Mouse (Mus musculus) stomach, embryonic 16.5 days (tissue): ENCODE measurements at regions not wholly inside any gene's neighbourhood (a gene's known extent, or its start where the extent isn't known, plus 50 kb on each side); places are given as distances from the start of the nearest gene placed in this dataset.

Experiments
- ATAC-seq: fragments of 200-750 bp; cut with Nextera tagmentation; 2 replicates; pipeline ENCODE4 v1.8.0; 2017; ENCODE audit warnings: moderate number of reproducible peaks, moderate TSS enrichment; ENCODE audit not compliant: insufficient read depth, low FRiP score
- H3K27ac ChIP-seq: fragments of 300-500 bp; sonication (generic); 2 replicates; pipeline ENCODE4 v1.5.1; 2014; ENCODE audit warnings: low read length
- H3K27me3 ChIP-seq: fragments of 300-500 bp; sonication (generic); 2 replicates; pipeline ENCODE4 v1.6.1; 2014; ENCODE audit warnings: low read length, control low read depth, mixed read lengths; ENCODE audit not compliant: control insufficient read depth, insufficient read depth
- H3K36me3 ChIP-seq: fragments of 300-500 bp; sonication (generic); 2 replicates; pipeline ENCODE4 v1.6.1; 2014; ENCODE audit warnings: low read length; ENCODE audit not compliant: control insufficient read depth, insufficient read depth
- H3K4me1 ChIP-seq: fragments of 300-500 bp; sonication (generic); 2 replicates; pipeline ENCODE4 v1.6.1; 2014; ENCODE audit warnings: low read length, control low read depth, mixed read lengths; ENCODE audit not compliant: control insufficient read depth, insufficient read depth
- H3K4me2 ChIP-seq: fragments of 300-500 bp; sonication (generic); 2 replicates; pipeline ENCODE4 v1.6.1; 2014; ENCODE audit warnings: low read depth, low read length, mixed read lengths
- H3K4me3 ChIP-seq: fragments of 300-500 bp; sonication (generic); replicated peaks from 2 replicates; pipeline ENCODE4 v1.5.1; 2014; ENCODE audit warnings: mild to moderate bottlenecking, low read length
- H3K9ac ChIP-seq: fragments of 300-500 bp; sonication (generic); 2 replicates; pipeline ENCODE4 v1.6.1; 2014; ENCODE audit warnings: low read length
- H3K9me3 ChIP-seq: fragments of 300-500 bp; sonication (generic); replicated peaks from 2 replicates; pipeline ENCODE4 v1.6.1; 2016; ENCODE audit warnings: low read length, control low read depth; ENCODE audit not compliant: control insufficient read depth
- WGBS: fragments of 180-500 bp; shearing (Covaris S2); extraction: QIAGEN DNeasy Blood & Tissue Kit; methylation state at CpG from one replicate; pipeline ENCODE4 v1.1.7; 2014; 5-methylcytosine and 5-hydroxymethylcytosine counted together

DNA sequence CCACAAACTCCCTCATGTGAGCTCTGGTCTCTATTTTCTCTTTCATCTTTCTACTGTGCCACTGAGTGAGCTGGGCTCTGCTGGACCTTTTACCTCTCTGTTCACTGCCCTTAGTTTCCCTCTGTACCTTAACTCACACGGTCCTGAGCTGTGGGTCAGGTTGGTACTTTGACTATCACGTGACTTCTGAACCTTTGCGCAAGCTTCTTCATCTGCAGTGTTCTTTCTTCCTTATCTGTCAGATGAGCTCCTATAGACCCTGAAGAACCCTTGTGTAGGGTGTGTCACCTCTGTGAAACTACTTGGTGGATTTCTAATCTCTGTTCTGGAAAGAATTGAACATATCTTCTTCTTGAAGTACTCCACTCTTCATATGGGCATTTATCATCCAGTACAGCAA, 279.3 kb downstream of the Rps24 start:
- no peaks in the 10 kb centered on the region for H3K9me3 ChIP-seq
- no peak overlapping the region for H3K9ac ChIP-seq
- H3K27ac ChIP-seq, result no peak overlapping the region
- no peak overlapping the region for H3K4me2 ChIP-seq
- H3K27me3 ChIP-seq, result no peaks in the 10 kb centered on the region
- no peak for ATAC-seq
- H3K4me3 ChIP-seq, result no peak overlapping the region
- H3K4me1 ChIP-seq, result 0 out of 2 replicates have a peak, but pooled peaks cover 4% of the 10 kb centered on the region
- H3K36me3 ChIP-seq, result no peaks in the 10 kb centered on the region
- 72% methylated on average over 3 of the region's 3 CpGs for WGBS

DNA sequence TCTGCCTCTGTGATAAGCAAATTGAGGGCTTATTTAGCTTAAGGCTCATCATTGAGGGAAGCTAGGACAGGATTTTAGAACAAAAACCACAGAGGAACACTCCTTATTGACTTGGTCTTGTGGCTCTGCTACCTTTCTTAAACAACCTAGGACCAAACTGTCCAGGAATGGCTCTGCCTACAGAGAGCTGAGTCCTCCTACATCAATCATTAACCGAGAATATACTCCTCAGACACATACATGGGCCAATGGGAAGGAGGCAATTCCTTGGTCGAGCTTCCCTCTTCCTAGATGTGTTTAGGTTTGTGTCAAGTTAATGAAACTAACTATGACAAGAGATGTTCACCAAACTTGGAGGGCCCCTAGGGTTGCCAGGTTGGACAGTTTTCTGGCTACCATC, 279.8 kb downstream of the Rps24 start:
- H3K4me3 ChIP-seq, result no peak overlapping the region
- no peaks in the 10 kb centered on the region for H3K9me3 ChIP-seq
- 38% methylated on average over 2 of the region's 2 CpGs for WGBS
- H3K27me3 ChIP-seq, result no peaks in the 10 kb centered on the region
- ATAC-seq, result no peak
- H3K36me3 ChIP-seq, result no peaks in the 10 kb centered on the region
- H3K4me1 ChIP-seq, result peaks cover 4% of the 10 kb centered on the region; the same call in 1 of the 2 replicates
- no peak overlapping the region for H3K27ac ChIP-seq
- no peak overlapping the region for H3K4me2 ChIP-seq
- H3K9ac ChIP-seq, result no peak overlapping the region

DNA sequence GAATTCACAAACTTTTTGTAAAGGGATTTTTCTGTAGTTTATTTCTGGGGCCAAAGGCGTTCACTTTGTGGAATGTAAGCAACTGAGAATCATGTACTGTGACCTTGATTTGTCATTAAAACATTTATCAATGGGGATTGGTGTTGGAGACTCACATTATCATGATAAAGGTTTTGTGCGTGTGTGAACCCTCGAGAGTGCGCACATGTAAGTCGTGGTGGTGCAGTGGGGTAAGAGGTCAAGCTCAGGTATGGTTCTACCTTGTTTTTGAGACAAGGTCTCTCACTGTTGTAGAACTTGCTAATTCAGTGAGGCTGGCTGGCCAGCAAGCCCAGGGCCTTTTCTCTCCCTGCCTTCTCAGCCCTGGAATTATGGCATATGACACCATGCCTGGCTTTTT, 280.4 kb downstream of the Rps24 start:
- Histone ChIP-seq H3K4me3 (no peak overlapping the region), H3K9me3 (no peaks in the 10 kb centered on the region), H3K27ac (no peak overlapping the region), H3K4me1 (peaks cover 10% of the 10 kb centered on the region; the same call in 1 of the 2 replicates), H3K36me3 (no peaks in the 10 kb centered on the region), H3K4me2 (no peak overlapping the region), H3K9ac (no peak overlapping the region), H3K27me3 (no peaks in the 10 kb centered on the region)
- no peak for ATAC-seq
- WGBS, result 66% methylated on average over 5 of the region's 5 CpGs

DNA sequence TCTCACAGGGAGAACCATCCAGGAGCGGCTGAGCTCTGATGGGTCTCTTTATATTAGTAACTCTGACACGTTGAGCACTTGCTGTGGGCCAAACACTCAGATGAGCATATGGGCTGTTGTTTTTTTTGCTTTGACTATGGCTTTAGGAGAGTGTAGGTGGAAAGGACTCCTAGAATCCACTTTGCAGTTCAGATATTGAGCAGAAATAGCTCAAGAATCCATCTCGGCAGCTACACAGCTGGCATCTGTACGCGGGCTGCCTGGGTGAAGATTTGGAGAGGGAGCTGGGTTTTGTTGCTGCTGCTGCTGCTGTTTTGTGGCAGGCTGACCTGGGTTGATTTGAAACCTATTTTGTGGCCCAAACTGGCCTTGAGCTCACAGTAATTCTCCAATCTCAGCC, 281.0 kb downstream of the Rps24 start:
- ATAC-seq, result no peak
- no peaks in the 10 kb centered on the region for H3K36me3 ChIP-seq
- no peak overlapping the region for H3K9ac ChIP-seq
- 70% methylated on average over 5 of the region's 5 CpGs for WGBS
- no peak overlapping the region for H3K4me3 ChIP-seq
- peaks cover 9% of the 10 kb centered on the region; the same call in 1 of the 2 replicates for H3K4me1 ChIP-seq
- H3K27ac ChIP-seq, result no peak overlapping the region
- H3K4me2 ChIP-seq, result no peak overlapping the region
- H3K9me3 ChIP-seq, result no peaks in the 10 kb centered on the region
- no peaks in the 10 kb centered on the region for H3K27me3 ChIP-seq

DNA sequence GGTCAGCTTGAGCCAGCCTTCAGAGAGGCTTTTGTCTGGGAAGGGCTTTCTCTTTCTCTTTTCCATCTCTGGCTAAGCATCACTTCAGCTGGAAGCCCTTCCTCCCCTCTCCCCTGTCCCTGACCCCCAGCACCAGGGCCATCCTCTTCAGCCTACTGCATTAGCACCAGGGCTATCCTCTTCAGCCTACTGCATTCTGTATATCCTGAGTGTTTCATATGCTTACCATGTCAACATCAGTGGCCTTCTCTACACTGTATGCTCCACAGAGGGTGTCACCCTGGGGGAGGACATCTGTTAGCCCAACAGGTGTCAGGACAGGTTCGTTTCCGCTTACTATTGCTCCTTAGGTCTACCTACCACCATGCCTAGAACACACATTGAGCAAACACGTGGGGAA, 282.5 kb downstream of the Rps24 start:
- Histone ChIP-seq H3K27ac (no peak overlapping the region), H3K4me1 (peaks cover 6% of the 10 kb centered on the region; the same call in 1 of the 2 replicates), H3K4me3 (no peak overlapping the region), H3K9me3 (no peaks in the 10 kb centered on the region), H3K27me3 (no peaks in the 10 kb centered on the region), H3K4me2 (no peak overlapping the region), H3K36me3 (no peaks in the 10 kb centered on the region), H3K9ac (no peak overlapping the region)
- WGBS, result 58% methylated on average over 3 of the region's 3 CpGs
- no peak for ATAC-seq

DNA sequence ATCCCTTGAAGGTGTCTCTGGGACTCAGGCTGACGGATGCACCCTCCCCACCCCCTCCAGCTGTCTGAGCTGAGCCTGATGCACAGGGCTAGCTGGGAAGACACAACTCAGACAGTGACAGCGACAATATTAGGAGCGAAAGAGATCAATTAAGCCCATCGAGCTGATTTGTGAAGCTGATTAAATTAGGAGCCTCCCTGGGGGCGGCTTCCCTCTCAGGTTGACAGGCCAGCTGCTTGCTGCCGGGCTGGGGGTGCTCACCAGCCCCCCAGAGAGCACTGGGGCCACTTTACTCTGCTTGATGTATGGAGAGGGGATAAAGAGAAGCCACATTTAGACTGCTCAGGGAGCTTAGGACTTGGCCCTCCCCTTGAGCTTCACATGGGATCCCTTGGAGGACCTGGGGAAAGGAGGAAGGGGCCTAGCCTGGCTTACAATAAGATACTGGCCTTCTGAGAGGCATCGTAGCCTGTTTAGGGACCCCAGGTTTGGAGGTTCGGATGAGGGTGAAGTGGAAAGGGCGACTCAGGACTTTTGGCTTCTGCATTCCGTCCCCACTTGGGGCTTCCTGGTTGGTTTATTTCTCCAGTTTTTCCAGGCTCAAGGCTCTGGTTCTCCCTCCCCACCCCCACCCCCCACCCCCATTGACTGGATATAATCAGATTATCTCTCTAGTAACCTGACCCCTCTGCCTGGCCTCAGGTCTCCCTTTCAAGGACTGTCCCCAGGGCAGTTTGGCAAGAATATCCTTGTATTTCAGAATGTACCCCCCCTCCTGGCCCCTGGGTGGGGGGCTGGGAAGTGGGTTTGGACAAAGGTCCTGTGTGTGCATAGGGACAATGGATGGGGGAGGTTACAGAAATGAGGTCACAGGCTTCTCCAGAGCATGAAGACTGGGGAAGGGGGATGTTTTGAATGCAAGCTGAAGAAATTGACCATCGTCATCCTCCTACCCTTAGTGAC, 283.4 kb downstream of the Rps24 start:
- H3K4me3 ChIP-seq, result no peak overlapping the region
- no peaks in the 10 kb centered on the region for H3K27me3 ChIP-seq
- no peak for ATAC-seq
- no peak overlapping the region for H3K27ac ChIP-seq
- H3K36me3 ChIP-seq, result no peaks in the 10 kb centered on the region
- WGBS, result 48% methylated on average over 11 of the region's 11 CpGs
- no peaks in the 10 kb centered on the region for H3K9me3 ChIP-seq
- no peak overlapping the region for H3K4me2 ChIP-seq
- H3K4me1 ChIP-seq, result peaks cover 6% of the 10 kb centered on the region; the same call in 1 of the 2 replicates
- H3K9ac ChIP-seq, result no peak overlapping the region

DNA sequence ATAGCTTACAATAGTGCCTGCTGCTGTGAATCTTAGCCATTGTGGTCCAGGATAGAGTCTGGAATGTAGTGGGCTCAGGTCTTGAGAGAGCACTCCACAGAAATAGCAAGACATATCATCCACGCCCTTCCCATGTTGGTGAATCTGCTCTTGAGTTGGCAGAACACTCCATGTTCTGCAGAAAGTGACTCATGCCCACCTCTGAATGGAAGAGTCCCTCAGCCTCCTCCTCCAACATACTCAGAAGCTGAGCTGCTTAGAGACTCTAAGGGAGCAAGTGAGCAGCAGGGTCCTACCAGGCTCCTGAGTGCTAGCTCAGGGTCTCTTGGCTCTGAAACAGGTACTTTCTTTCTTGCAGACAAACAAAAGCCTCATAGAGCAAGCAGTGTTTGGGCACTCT, 284.7 kb downstream of the Rps24 start:
- no peaks in the 10 kb centered on the region for H3K27me3 ChIP-seq
- WGBS, result 87% methylated on average over 1 of the region's 1 CpGs
- H3K4me2 ChIP-seq, result no peak overlapping the region
- no peak overlapping the region for H3K4me3 ChIP-seq
- H3K9ac ChIP-seq, result no peak overlapping the region
- ATAC-seq, result no peak
- H3K36me3 ChIP-seq, result no peaks in the 10 kb centered on the region
- peaks cover 6% of the 10 kb centered on the region; the same call in 1 of the 2 replicates for H3K4me1 ChIP-seq
- H3K9me3 ChIP-seq, result no peaks in the 10 kb centered on the region
- H3K27ac ChIP-seq, result no peak overlapping the region

DNA sequence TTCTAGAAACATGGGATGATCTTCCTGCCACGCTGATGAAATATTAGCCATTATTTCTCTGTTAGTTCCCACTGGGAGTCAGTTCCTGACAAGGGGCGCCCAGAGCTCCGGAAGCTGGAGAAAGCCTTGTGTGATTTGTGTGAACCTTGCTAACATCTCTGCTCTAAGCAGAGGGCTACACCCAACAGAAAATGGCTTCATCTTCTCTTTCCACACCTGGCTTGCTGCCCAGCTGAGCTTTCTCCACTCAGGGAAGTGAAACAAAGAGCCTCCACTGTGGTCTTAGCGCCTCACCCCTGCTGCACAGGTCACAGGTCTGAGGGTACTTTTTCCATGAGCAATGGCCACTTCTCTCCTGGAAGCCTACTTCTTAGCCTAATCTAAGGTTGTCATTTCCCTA, 285.2 kb downstream of the Rps24 start:
- Histone ChIP-seq H3K4me2 (no peak overlapping the region), H3K36me3 (no peaks in the 10 kb centered on the region), H3K27ac (no peak overlapping the region), H3K4me1 (peaks cover 6% of the 10 kb centered on the region; the same call in 1 of the 2 replicates), H3K9ac (no peak overlapping the region), H3K27me3 (no peaks in the 10 kb centered on the region), H3K9me3 (no peaks in the 10 kb centered on the region), H3K4me3 (no peak overlapping the region)
- WGBS, result 56% methylated on average over 4 of the region's 4 CpGs
- ATAC-seq, result no peak

DNA sequence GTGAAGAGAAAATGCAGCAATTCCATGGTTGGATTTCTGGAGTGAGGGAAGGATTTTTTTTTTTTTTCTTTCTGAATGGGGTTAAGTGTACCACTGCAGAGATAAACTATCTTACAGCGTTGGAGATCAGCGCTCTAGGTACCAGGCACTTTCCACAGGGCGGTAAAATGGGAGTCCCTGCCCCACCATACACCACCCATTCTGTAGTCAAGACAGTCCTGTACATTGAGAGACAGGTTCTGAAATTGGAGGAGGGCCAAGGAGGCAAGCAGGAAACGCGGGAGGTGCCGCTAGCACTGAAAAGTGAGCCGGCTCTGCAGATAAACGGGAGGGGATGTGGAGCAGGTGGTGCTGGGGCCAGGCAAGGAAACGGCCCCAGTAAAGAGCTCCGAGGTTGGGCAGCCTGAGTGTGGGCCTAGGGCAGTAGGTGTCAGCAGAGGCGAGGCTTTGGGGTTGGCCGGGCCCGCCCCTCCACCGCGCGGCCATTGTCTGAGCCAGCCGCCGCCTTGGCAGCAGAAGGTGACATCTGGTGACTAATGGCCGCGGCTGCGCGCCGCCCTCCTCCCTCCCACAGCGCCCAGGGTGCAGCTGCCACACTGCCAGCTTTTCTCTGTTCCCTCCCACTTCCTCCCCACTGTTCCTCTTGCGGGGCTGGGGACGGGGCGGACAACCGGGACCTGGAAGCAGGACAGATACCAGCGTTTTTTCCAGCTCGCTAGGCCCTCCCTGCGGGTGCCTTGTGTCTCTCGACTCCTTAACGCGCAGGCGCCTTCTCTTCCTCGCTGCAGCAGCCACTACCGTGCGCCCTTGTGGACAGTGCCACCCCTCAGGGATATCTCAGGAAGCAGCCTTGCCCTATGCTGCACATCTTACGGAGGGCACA, 292.1 kb downstream of the Rps24 start:
- H3K4me1 ChIP-seq, result 0 out of 2 replicates have a peak, but pooled peaks cover 4% of the 10 kb centered on the region
- H3K36me3 ChIP-seq, result no peaks in the 10 kb centered on the region
- H3K4me2 ChIP-seq, result peak overlapping the region; percentile 57
- ATAC-seq, result peak; percentile 96
- H3K4me3 ChIP-seq, result peak overlapping the region; percentile 46
- no peaks in the 10 kb centered on the region for H3K27me3 ChIP-seq
- H3K9me3 ChIP-seq, result no peaks in the 10 kb centered on the region
- under 1% methylated on average over 39 of the region's 39 CpGs for WGBS
- peak overlapping the region; percentile 72 for H3K9ac ChIP-seq
- peak overlapping the region; percentile 91 for H3K27ac ChIP-seq
